Mouse (Mus musculus) adrenal gland, postnatal 4 days (tissue): ENCODE data around the gene Dab2ip. TPM values are rescaled to one million over a fixed set of nuclear protein-coding genes. Genes with fewer than 3 reads are reported as not detected.

Experiments
- total RNA-seq, 2 experiments: library from RNA; stranded (reverse); gene quantifications; 2 replicates each; pipeline ENCODE4 v1.2.3; 2021

Gene Dab2ip
- total RNA-seq, 2 experiments from 2014 or later: 74.4 to 77.6 TPM

Other genes starting within 250 kb of the Dab2ip start
- gene Stom, start 221.3 kb upstream of the Dab2ip start, total RNA-seq: 10 to 100 TPM; 42.7 to 43.5 TPM
- not detected for gene 4930568D16Rik, start 190.5 kb upstream of the Dab2ip start, total RNA-seq
- gene 4930402F06Rik, start 161.1 kb upstream of the Dab2ip start, total RNA-seq: not detected
- 10 to 100 TPM; 15.0 to 15.4 TPM for gene Ggta1, start 95.0 kb upstream of the Dab2ip start, total RNA-seq